Mouse (Mus musculus): ENCODE results near the gene Sgk2. TPM values are rescaled to one million over a fixed set of nuclear protein-coding genes. Genes with fewer than 3 reads are reported as not detected.
"Not testable (repeated sequence)": the region's sequence is repeated elsewhere in the genome, so short reads cannot be mapped to it uniquely, and the experiment has no call there.

Gene Sgk2
- polyA plus RNA-seq, 1 experiment from 2014 or later = 2.5 TPM

- not testable (repeated sequence) for H3K9me3 ChIP-seq (ENCODE audit: control insufficient read depth, low read length); H3K4me3 ChIP-seq (ENCODE audit: low read length); H3K27ac ChIP-seq (ENCODE audit: low read depth, low read length); H3K9ac ChIP-seq (ENCODE audit: low read depth, low read length); ATAC-seq (ENCODE audit: low FRiP score, low TSS enrichment); H3K27me3 ChIP-seq (ENCODE audit: control insufficient read depth, insufficient read depth, low read length); H3K4me2 ChIP-seq (replicated peaks; ENCODE audit: low read depth, low read length)
- H3K36me3 ChIP-seq (ENCODE audit: control insufficient read depth, insufficient read depth, low read length) = peaks cover 15% of the 10 kb centered on the region
- peaks cover 12% of the 10 kb centered on the region for H3K4me1 ChIP-seq (ENCODE audit: control insufficient read depth, insufficient read depth, low read length)
- WGBS = 94% methylated on average over 6 of the region's 7 CpGs
These were observed 71.9 kb downstream of the Sgk2 start for GRCm38 (mm10) chr2:163058981-163059380.

- no peak overlapping the region for H3K9ac ChIP-seq (ENCODE audit: low read depth, low read length)
- WGBS = 86% methylated on average over 6 of the region's 6 CpGs
- no peak overlapping the region for H3K27ac ChIP-seq (ENCODE audit: low read depth, low read length)
- no peaks in the 10 kb centered on the region for H3K27me3 ChIP-seq (ENCODE audit: control insufficient read depth, insufficient read depth, low read length)
- H3K4me3 ChIP-seq (ENCODE audit: low read length) = no peak overlapping the region
- no peak overlapping the region for H3K4me2 ChIP-seq (replicated peaks; ENCODE audit: low read depth, low read length)
- H3K9me3 ChIP-seq (ENCODE audit: control insufficient read depth, low read length) = no peaks in the 10 kb centered on the region
- peaks cover 22% of the 10 kb centered on the region for H3K36me3 ChIP-seq (ENCODE audit: control insufficient read depth, insufficient read depth, low read length)
- ATAC-seq (ENCODE audit: low FRiP score, low TSS enrichment) = no peak
- peaks cover 8% of the 10 kb centered on the region for H3K4me1 ChIP-seq (ENCODE audit: control insufficient read depth, insufficient read depth, low read length)
These were observed 73.5 kb downstream of the Sgk2 start for GRCm38 (mm10) chr2:163060630-163061029.

GRCm38 (mm10) chr2:163061203-163062118 is 74.3 kb downstream of the Sgk2 start:
- ATAC-seq (ENCODE audit: low FRiP score, low TSS enrichment) = no peak
- no peaks in the 10 kb centered on the region for H3K4me1 ChIP-seq (ENCODE audit: control insufficient read depth, insufficient read depth, low read length)
- no peaks in the 10 kb centered on the region for H3K9me3 ChIP-seq (ENCODE audit: control insufficient read depth, low read length)
- H3K9ac ChIP-seq (ENCODE audit: low read depth, low read length) = no peak overlapping the region
- H3K4me2 ChIP-seq (replicated peaks; ENCODE audit: low read depth, low read length) = no peak overlapping the region
- WGBS = 78% methylated on average over 8 of the region's 8 CpGs
- peaks cover 22% of the 10 kb centered on the region for H3K36me3 ChIP-seq (ENCODE audit: control insufficient read depth, insufficient read depth, low read length)
- H3K27ac ChIP-seq (ENCODE audit: low read depth, low read length) = no peak overlapping the region
- no peaks in the 10 kb centered on the region for H3K27me3 ChIP-seq (ENCODE audit: control insufficient read depth, insufficient read depth, low read length)
- H3K4me3 ChIP-seq (ENCODE audit: low read length) = no peak overlapping the region

- ATAC-seq (ENCODE audit: low FRiP score, low TSS enrichment) = no peak
- H3K9me3 ChIP-seq (ENCODE audit: control insufficient read depth, low read length) = no peaks in the 10 kb centered on the region
- no peaks in the 10 kb centered on the region for H3K4me1 ChIP-seq (ENCODE audit: control insufficient read depth, insufficient read depth, low read length)
- H3K27ac ChIP-seq (ENCODE audit: low read depth, low read length) = no peak overlapping the region
- no peak overlapping the region for H3K9ac ChIP-seq (ENCODE audit: low read depth, low read length)
- H3K36me3 ChIP-seq (ENCODE audit: control insufficient read depth, insufficient read depth, low read length) = peaks cover 22% of the 10 kb centered on the region
- H3K4me3 ChIP-seq (ENCODE audit: low read length) = no peak overlapping the region
- H3K27me3 ChIP-seq (ENCODE audit: control insufficient read depth, insufficient read depth, low read length) = no peaks in the 10 kb centered on the region
- no peak overlapping the region for H3K4me2 ChIP-seq (replicated peaks; ENCODE audit: low read depth, low read length)
- 67% methylated on average over 6 of the region's 6 CpGs for WGBS
These were observed 75.0 kb downstream of the Sgk2 start for GRCm38 (mm10) chr2:163062119-163062508.

Other genes starting within 250 kb of the Sgk2 start
- gene Srsf6, start 55.8 kb upstream of the Sgk2 start, polyA plus RNA-seq (2014; fragmentation: Nextera tagmentation; extraction: Ambion mirVana) = 215 and 243 TPM in 2 replicates
- gene L3mbtl1, start 43.9 kb upstream of the Sgk2 start, polyA plus RNA-seq (2014; fragmentation: Nextera tagmentation; extraction: Ambion mirVana) = 0.07 TPM in 1 of 2 replicates, not detected in the other
- gene Ift52, start 30.0 kb downstream of the Sgk2 start, polyA plus RNA-seq (2014; fragmentation: Nextera tagmentation; extraction: Ambion mirVana) = 43.4 and 56.0 TPM in 2 replicates
- 15.2 and 25.9 TPM in 2 replicates for gene Mybl2, start 67.4 kb downstream of the Sgk2 start, polyA plus RNA-seq (2014; fragmentation: Nextera tagmentation; extraction: Ambion mirVana)
- 0.24 TPM in 1 of 2 replicates, not detected in the other for gene Gtsf1l, start 100.5 kb downstream of the Sgk2 start, polyA plus RNA-seq (2014; fragmentation: Nextera tagmentation; extraction: Ambion mirVana)
- 1.2 and 2.9 TPM in 2 replicates for gene Tox2, start 215.8 kb downstream of the Sgk2 start, polyA plus RNA-seq (2014; fragmentation: Nextera tagmentation; extraction: Ambion mirVana)

Data from kidney, embryonic 14.5 days (tissue).